Mouse (Mus musculus) adrenal gland, postnatal 25 days (tissue): ENCODE measurements around the gene Sdhaf2. TPM values are rescaled to one million over a fixed set of nuclear protein-coding genes. Genes with fewer than 3 reads are reported as not detected.
"Not testable (repeated sequence)": the region's sequence is repeated elsewhere in the genome, so short reads cannot be mapped to it uniquely, and the experiment has no call there.

Experiments used
- DNase-seq: peaks from one replicate; pipeline ENCODE4 v3.0.0; 2021; ENCODE audit warnings: mixed read lengths
- long read RNA-seq: library from polyadenylated mRNA; stranded (forward); transcript quantifications from one replicate; pipeline ENCODE4 v2.0.0, GENCODE M21; 2021
- total RNA-seq: library from RNA; stranded (reverse); gene quantifications from 2 replicates; pipeline ENCODE4 v1.2.3, GENCODE M21; 2021

The Sdhaf2 gene
- total RNA-seq, result 60.6 and 63.5 TPM in 2 replicates
- long read RNA-seq, transcript Sdhaf2-201 (4 exons, 2,981 nt), result major isoform, 39 of 51 reads
- long read RNA-seq, partial matches to known transcripts, result 6 of 51 reads
- long read RNA-seq, other reads (novel, unspliced or antisense), result 2 of 51 reads

DNA sequence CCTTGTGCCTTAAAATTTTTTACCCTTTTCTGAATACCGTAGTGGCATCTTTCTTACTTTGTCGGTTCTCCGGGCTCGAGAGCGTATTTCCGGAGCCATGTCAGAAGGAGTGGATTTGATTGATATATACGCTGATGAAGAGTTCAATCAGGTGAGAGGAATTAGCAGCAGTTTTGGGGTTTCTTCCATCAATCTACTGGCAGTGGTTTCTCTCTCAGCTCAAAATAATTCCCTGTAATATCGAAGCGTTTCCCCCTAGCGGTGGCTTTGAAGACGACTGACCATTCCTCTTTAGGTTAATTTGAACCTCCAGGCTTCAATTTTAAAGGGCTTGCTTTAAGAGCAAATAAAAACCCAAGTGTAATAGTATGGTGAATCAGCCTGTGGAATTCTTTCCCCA, at the start of gene Sdhaf2:
Gene Sdhaf2, minus strand, starts transcription at position 233 of the 400 bp plus-strand sequence.
- DNase-seq, result no peak

DNA sequence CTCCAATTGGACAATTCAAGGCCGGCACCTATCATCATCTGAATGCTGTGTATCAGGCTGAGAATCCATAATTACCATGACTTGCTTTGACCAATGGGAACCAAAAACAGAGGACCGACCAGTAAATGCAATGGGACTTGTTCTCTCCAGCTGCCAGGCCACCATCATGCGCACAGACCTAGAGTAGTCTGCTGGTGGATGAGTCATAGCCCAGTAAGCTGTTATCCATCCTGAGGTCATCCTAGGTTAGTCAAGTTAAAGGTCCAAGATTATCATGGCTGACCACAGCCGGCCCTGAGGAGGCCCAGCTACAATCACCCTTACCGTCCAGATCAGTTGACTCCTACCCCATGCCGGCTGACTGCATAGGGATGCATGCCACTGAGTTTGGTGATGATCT, 43.7 kb upstream of the Sdhaf2 start:
- DNase-seq, result no peak

DNA sequence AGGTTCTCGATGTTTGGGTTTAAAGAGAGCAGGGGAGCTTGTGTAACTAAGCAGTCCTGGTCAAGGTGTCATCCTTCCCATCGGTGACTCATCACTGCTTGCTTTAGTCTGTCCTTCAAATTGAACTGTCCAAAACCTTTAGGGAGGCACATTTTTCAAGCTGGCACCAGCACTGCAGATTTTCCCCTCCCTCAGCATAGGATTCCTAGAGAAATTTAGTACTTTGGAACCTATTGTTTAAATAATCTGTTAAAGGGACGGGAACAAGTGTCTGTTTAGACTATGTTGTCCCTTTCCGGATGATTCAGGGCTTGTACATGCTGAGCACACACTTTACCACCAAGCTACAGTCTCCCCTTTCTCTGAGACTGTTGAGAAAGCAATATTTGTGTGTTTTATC, 39.3 kb upstream of the Sdhaf2 start:
- DNase-seq, result no peak

DNA sequence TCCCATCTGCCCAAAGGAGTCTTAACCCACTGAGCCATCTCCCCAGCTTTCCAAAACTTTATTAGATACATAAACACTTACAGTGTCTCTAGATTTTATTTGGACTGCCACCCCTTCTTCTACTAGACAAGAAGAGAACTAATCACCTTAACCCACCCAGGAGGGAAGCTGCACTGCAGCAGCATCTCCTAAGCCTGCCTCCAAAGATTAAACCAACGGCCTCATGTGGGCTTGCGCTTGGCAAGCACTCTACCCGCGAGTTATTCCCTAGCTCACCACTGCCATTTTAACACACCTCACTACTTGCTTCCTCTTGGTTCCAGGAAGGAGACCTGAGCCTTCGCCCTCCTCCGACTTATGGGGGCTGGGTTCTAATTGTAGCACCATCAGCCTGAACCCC, 38.3 kb upstream of the Sdhaf2 start:
- DNase-seq, result no peak

DNA sequence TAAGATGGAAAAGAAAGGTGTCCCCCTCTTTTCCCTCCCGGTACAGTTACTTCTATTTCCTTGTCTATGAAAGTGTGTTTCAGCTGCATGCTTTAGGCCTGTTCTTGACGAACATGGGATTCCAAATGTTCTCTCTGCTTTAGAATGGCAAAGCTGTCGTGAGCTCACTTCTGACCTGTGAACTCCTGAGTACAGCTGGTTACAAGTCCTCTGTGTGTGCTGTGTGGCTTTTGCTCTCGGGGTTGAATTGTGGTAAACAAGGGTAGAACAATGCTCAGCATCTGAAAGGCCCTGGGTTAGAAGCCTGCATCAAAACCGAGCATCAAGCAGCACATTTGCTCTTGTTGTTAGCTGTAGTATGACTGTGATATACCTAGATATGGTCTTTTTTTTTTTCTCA, 36.4 kb upstream of the Sdhaf2 start:
- DNase-seq, result no peak

DNA sequence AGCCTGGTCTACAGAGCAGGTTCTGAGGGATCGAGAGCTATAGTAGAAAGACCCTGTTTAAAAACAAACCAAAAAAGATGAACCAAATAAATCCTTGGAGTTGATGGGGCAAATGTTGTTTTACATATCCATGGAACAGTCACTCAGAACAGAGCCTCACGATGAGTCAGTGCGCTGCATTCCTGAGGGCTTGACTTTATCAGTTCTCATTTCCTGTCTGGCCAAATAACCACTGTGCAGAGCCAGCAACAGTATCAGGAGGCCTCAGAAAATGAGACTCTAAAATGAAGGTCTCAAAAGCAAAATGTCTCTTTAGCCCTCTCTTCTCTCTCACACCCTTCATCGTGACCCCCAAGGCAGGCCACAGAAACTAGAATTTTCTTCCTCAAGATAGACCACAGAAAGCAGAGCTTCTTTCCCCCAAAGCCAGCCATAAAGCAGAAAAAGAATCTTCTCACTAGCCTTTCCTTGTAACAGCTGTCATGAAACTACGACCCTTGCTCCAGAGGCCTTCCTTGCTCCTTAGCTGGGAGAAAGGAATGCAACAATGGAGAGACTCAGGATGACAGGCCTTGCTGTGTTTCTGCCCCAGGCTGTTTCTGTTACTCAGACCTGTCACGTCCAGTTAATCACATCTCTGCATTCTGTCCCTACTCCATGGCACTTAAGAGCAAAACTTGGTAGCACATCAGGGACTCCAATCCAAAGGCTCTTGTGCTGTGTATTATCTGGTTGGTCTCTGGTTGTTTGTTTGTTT, 35.8 kb upstream of the Sdhaf2 start:
- DNase-seq, result peak; percentile 28

DNA sequence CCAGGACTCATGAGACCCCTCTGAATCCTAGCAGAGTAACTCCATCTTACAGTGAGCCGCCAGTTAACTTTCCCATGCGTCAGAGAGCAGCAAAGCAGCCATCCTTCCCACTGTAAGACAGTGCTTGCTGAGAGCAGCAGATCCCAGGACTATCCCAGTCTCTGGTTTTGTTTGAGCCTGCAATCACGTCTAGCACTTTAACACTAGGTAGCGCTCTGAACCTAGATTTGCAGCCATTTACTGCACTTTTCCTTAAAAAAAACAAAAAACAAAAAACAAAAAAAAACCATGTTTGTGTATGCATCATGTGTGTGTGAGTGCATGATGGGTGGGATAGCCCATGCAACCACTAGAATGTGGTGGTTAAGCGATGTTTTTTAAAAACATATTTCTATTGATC, 34.2 kb upstream of the Sdhaf2 start:
- DNase-seq, result no peak

DNA sequence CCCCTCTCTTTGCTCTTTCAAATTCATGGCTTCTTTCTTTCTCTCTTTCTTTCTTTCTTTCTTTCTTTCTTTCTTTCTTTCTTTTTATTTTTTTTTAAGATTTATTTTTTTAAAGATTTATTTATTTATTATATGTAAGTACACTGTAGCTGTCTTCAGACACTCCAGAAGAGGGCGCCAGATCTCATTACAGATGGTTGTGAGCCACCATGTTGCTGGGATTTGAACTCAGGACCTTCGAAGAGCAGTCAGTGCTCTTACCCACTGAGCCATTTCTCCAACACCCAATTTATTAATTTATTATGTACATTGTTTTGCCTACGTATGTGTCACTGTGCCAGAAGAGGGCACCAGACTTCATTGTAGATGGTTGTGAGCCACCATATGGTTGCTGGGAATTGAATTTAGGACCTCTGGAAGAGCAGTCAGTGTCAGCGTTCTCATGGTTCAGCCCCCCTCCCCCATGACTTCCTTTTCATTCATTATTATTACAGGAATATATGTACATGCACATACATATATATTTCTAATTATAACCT, 32.0 kb upstream of the Sdhaf2 start:
- not testable (repeated sequence) for DNase-seq

DNA sequence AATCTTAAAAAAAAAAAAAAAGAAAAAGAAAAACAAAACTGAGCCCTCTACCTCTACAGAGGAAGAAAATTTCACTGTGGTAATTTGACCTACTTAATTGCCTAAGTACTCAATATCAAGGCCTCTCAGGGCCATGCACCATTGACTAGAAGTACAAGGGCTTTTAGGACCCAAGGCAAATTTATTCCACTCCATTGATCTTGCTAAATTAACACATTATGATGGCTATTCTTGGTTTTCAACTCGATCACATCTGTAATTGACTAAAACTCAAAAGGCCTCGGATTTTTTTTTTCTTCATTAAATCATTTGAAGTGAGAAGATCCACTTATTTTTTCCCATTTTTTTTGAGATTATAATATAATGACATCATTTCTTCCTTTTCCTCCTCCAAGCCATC, 31.5 kb upstream of the Sdhaf2 start:
- no peak for DNase-seq

DNA sequence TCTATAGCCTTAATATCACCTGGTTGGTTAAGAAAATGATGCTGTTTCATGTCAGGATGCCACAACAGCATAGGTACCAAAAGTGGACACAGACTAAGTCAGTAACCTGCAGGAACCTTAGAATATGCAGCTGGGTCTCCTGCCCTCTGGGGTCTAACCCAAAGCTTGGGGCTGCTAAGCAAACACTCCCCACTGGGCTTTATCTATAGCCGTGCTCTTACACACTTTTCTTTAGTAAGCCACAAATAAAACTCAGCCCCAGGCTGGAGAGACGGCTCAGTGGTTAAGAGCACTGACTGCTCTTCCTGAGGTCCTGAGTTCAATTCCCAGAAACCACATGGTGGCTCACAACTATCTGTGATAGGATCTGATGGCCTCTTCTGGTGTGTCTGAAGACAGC, 31.1 kb upstream of the Sdhaf2 start:
- DNase-seq, result no peak

DNA sequence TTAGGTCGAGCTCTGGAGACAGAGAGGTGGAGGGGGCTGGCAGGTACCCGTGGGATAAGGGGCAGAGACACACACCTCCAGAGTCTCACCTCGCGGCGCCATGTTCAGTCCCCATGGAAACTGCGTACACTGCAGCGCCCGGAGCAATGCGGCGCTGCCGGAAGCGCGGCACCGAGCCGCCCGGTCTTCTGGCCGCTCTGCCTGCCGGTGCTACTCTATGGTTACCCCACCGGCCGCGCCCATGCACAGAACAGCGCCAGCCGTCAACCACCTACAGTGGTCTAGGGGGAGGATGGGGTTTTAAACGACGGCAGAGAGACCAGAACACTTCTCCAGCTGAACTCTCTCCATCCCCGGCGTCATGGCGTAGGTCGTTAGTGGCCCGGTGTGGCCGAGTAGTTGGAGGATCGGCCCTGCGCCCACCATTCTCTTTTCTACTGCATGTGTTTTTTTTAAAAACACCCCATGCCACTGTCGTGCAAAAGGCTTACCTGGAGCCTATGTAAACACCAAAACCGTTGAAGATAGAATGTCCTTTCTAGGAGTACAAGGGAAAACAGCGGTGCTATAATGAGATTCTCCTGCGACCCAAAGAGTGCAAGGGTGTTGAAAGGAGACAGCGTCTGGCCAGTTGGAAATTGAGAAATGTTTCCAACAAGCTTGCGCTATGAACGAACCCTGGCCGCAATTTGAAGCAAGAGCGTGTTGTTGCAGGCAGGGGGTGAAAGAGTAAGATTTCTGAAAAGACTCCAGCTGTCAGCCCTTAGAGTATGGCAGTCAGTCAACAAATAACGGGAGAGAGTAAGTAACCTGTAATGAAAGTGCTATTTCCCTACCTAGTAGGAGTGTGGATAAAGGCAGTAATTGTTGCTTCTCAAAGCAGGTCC, 29.9 kb upstream of the Sdhaf2 start, which contains the start of gene Tmem216:
Gene Tmem216, minus strand, starts transcription at position 615 of the 887 bp plus-strand sequence.
- peak; percentile 83 for DNase-seq

DNA sequence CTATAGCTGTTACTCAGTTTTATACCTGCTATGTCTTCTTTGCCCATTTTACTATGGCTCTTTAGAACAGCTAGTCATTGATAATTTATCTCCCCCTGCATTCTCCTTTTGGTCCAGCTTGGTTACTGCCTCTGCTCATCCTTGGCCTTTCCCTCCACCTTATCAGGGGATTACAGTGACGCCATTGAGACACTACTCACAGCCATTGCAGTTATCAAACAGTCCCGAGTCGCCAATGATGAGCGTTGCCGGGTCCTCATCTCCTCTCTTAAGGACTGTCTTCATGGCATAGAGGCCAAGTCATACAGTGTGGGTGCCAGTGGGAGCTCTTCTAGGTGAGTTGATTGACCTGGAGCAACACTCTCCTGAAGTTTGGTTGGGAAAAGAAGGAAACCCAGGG, 13.5 kb upstream of the Sdhaf2 start:
- no peak for DNase-seq

DNA sequence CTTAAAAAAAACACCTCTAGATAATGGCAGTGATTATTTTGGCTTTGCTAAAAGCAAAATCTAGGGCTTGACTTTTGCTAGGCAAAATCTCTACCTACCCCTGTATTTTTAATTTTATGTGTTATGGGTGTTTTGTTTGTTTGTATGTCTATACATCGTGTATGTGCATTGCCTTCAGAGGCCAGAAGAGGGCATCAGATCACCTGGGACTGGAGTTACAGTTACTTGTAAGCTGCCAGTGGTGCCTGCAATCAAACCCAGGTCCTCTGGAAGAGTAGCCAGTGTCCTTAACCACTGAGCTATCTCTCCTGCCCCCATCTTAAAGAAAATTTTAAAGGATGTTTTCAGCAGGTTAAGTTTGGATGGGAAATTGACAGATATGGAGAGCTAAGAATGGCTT, 4.1 kb upstream of the Sdhaf2 start:
- no peak for DNase-seq

DNA sequence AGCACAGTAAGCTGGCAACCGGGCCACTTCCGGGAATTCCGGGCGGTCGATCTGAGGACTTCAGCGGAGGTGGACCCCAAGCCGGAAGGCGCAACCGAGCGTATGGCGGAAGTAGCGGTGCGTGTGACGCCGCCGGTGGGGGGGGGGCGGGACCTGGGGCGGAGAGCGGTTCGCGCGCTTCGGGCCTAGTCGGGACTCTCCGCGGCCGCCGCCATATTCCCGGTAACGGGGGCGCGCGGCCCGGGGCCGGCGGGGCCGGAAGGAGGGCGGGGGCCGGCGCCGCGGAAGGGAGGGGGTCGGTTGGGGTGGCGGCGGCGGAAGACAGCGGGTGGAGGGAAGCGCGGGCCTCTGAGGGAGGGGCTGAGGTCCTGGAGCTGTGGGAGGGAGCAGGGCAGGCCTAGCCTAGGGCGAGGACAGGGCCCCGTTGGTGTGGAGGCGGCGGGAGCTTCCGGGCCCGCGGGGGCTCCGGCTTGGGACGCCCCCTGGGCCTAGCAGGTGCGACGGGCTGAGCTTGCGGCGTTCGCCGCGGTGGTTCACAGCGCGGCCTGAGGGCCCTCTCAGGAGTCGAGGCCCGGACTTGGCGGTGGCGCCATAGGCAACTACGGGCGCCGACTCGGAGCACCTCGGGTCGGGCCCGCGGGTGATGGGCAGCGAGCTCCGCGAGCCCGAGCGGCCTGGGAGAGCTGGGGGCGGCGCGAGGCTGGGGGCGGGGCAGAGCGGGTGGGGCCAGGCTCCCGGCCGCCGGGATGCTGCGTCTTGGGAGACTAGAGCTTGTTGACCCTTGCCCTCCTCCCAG, 638 bp downstream of the Sdhaf2 start, which contains the start of gene Cpsf7:
Gene Cpsf7, plus strand, starts transcription at position 161 of the 796 bp plus-strand sequence.
- DNase-seq, result peak; percentile 90

DNA sequence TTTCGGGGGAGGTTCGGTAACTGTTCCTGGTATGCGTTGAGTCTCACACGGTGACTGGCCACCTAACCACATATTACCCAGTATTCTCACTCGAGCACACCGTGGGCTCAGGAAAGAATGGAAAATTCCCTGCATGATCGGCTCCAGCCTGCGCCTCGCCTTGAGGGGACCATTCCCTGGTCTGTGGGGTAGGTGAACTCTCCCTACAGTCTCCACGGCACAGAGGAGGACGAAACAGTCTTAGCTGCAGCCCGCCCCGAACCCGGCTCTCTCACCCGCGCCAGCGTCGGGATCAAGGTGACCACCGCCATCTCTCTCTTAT, 1.2 kb downstream of the Sdhaf2 start:
- DNase-seq, result no peak

DNA sequence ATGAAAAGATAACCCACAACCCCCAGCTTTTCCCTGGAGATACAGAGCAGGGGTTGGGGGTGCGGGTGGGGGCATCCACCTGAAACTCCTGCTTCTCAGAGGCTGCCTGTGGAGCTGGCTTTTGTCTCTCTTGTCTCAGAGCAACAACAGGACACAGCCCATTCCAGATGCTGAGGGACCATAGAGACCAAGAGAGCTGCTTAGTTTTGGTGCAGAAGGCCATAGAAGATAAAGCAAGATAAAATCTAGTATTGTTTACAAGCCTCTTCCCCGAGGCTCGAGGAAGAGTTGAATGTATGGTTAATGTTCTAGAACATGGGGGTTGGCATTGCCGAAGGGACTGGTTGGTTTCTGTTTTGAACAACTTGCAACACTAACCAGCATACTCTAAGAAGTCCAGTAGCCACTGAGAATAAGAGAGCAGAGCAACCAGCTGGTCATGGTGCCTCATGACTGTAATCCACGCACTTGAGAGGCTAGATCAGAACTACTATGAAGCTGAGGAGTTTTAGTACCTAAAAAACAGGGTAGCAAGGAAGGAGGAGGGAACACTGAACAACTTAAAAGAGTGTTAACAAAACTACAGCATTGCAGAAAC, 2.4 kb downstream of the Sdhaf2 start:
- DNase-seq, result no peak

DNA sequence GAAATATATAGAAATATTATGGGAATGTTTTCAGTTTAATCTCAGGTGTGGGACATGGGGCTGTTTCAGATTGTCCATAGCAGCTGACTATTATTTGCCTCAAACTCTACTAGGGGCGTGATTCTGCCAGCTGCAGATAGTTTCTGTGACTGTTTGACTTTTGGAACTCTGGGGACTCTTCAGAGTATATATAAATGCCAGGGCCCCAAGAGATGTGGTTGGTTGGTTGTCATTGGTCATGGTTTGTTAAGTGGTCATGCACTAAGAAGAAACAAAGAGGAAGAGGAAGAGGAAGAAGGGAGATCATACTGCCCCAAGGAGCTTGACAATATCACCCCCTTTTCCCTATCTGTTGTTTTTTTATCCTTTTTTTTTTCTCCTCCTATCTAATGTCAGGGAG, 4.0 kb downstream of the Sdhaf2 start:
- DNase-seq, result no peak

DNA sequence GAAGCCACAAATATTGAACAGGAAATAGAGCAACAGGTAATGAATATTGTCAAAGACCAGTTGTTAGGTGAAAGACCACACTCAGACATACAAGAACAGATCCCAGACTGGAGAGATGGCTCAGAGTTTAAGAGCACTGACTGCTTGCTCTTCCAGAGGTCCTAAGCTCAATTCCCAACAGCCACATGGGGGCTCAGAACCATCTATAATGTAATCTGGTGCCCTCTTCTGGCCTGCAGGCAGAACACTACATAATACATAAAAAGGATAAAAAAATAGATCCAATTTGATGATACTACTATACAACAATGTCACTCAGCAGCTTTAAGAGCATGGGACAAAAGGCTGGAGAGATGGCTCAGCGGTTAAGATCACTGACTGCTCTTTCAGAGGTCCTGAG, 5.6 kb downstream of the Sdhaf2 start:
- DNase-seq, result no peak

DNA sequence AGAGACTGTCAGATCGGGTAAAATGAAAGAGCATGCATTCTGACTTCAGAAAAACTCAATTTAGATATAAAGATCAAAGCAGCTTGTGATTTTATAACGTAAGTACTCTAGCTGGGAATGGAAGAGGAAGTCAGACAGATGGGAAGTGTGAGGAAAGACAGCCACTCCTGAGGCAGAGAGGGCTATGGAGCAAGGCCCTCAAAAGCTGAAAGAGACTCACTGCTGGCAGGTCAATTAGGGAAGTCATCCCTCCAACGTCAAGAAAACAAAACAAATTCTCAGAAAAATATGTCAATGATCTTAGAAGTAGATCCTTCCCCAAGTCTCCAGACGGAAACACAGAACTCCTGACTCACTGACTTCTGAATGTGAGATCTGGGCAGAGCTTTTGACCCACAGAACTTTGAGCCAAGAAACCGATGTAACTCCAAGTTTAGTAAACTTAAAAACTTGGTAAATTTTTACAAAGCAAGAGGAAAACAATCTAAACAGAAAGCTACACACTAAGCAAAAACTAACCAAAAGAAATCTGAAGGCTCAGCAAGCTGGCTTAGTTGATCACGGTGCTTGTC, 15.1 kb downstream of the Sdhaf2 start:
- DNase-seq, result no peak

DNA sequence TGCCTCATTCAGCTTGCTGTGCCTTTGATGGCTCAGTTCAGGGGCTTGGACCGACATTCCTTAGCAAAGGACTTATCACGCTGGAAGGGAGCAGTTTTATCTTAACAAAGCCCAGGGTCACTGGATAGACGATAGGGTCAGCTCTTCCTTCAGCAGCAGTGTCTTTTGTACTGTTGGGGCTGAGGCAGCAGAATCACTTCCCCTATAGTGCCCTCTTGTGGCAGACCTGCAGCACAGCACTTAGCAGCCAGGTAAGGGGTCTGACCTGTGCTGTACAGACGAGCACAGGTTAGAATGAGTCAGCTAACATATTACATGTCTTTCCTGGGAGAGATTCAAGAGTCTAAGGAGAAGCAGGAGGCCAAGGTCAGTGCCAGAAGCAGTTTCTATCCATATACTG, 23.4 kb downstream of the Sdhaf2 start:
- no peak for DNase-seq

DNA sequence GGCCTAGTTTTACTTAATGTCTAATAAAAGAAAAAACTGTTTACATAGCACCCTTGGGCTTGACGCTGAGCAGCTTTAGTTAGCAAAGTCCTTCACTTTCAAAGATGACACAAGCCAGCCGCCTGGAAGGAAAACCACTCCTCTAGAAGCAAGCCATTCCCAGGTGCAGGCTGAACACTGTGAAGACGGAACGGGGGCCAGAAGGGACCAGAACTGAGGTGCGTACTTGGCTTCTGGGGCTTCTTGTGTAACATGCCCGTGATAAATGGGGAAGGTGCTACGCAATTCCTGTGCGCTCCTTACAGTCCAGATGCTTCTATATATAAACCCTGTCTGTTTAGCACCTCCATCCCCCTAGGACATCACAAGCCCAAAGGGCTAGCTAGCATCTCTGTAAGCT, 25.4 kb downstream of the Sdhaf2 start:
- no peak for DNase-seq
